Mouse (Mus musculus) embryonic fibroblast, embryonic 13.5 days (primary cell): Measurements from ENCODE around the gene Gm21149.
"Not testable (repeated sequence)": the region's sequence is repeated elsewhere in the genome, so short reads cannot be mapped to it uniquely, and the experiment has no call there.

ENCODE experiments used
- CTCF ChIP-seq: IDR thresholded peaks from 2 replicates; pipeline ENCODE4 v1.5.1; 2011; ENCODE audit warnings: mild to moderate bottlenecking, control low read depth, low read length, moderate library complexity, borderline replicate concordance; ENCODE audit not compliant: insufficient read depth
- POLR2A ChIP-seq: IDR thresholded peaks from 2 replicates; pipeline ENCODE4 v1.6.1; 2011; ENCODE audit warnings: low read depth, mild to moderate bottlenecking, control low read depth, low read length, moderate library complexity

GRCm38 (mm10) chr5:15522470-15522869 is 46.1 kb upstream of the Gm21149 start:
- not testable (repeated sequence) for TF ChIP-seq POLR2A, CTCF
